Mouse (Mus musculus): ENCODE measurements at regions not wholly inside any gene's neighbourhood (a gene's known extent, or its start where the extent isn't known, plus 50 kb on each side); places are given as distances from the start of the nearest gene placed in this dataset.
"Not testable (repeated sequence)": the region's sequence is repeated elsewhere in the genome, so short reads cannot be mapped to it uniquely, and the experiment has no call there.

- TF ChIP-seq CTCF (IDR thresholded peaks at IDR 0.05; ENCODE audit: low read depth, low read length); GATA1 (IDR thresholded peaks at IDR 0.05; ENCODE audit: borderline replicate concordance, low read length); GATA2 (IDR thresholded peaks at IDR 0.05; ENCODE audit: borderline replicate concordance, low read depth, low read length); POLR2AphosphoS5 (IDR thresholded peaks at IDR 0.05; ENCODE audit: insufficient replicate concordance, low read depth, low read length): not testable (repeated sequence)
Observed at GRCm38 (mm10) chr12:19289038-19289437, 665.3 kb upstream of the Gm21863 start.
